Mouse (Mus musculus) heart, adult 18-20 months (tissue): Measurements from ENCODE around the gene Cfap61. TPM values are rescaled to one million over a fixed set of nuclear protein-coding genes. Genes with fewer than 3 reads are reported as not detected.

Source experiments
- DNase-seq, 2 experiments: peaks; one replicate each; pipeline ENCODE4 v3.0.0; 2021 to 2022; ENCODE audit warnings: mixed read lengths in 1 of 2
- total RNA-seq, 2 experiments: library from RNA; stranded (reverse); gene quantifications; 2 replicates each; pipeline ENCODE4 v1.2.3; 2021

The Cfap61 gene
- total RNA-seq, 2 experiments from 2014 or later, result 0.37 to 1.2 TPM

GRCm38 (mm10) chr2:146083326-146083871, 148.8 kb downstream of the Cfap61 start:
- DNase-seq, result no peak

- DNase-seq, result no peak
Measured at GRCm38 (mm10) chr2:146087411-146087810, 152.8 kb downstream of the Cfap61 start.

- no peak for DNase-seq
Measured at GRCm38 (mm10) chr2:146089157-146089692, 154.6 kb downstream of the Cfap61 start.

GRCm38 (mm10) chr2:146097532-146097931, 162.9 kb downstream of the Cfap61 start:
- no peak for DNase-seq

GRCm38 (mm10) chr2:146098853-146099717, 164.5 kb downstream of the Cfap61 start:
- DNase-seq, result peak; percentile 5 to 9

- DNase-seq, result no peak
Measured at GRCm38 (mm10) chr2:146099838-146100237, 165.3 kb downstream of the Cfap61 start.

GRCm38 (mm10) chr2:146100489-146101060, 166.0 kb downstream of the Cfap61 start:
- DNase-seq, result no peak

GRCm38 (mm10) chr2:146102600-146102999, 168.0 kb downstream of the Cfap61 start:
- no peak for DNase-seq

GRCm38 (mm10) chr2:146105341-146105740, 170.8 kb downstream of the Cfap61 start:
- DNase-seq, result no peak

- no peak for DNase-seq
Measured at GRCm38 (mm10) chr2:146107980-146108379, 173.4 kb downstream of the Cfap61 start.

GRCm38 (mm10) chr2:146109921-146110320, 175.3 kb downstream of the Cfap61 start:
- DNase-seq, result no peak

GRCm38 (mm10) chr2:146116282-146116681, 181.7 kb downstream of the Cfap61 start:
- no peak for DNase-seq

- DNase-seq, result no peak
Measured at GRCm38 (mm10) chr2:146116726-146117125, 182.1 kb downstream of the Cfap61 start.

- DNase-seq, result no peak
Measured at GRCm38 (mm10) chr2:146117191-146117914, 182.8 kb downstream of the Cfap61 start.

GRCm38 (mm10) chr2:146117915-146118403, 183.4 kb downstream of the Cfap61 start:
- DNase-seq, result no peak

GRCm38 (mm10) chr2:146121551-146121950, 187.0 kb downstream of the Cfap61 start:
- no peak for DNase-seq

GRCm38 (mm10) chr2:146125129-146125528, 190.5 kb downstream of the Cfap61 start:
- no peak for DNase-seq

- DNase-seq, result no peak
Measured at GRCm38 (mm10) chr2:146128622-146129021, 194.0 kb downstream of the Cfap61 start.

- no peak for DNase-seq
Measured at GRCm38 (mm10) chr2:146130514-146130913, 195.9 kb downstream of the Cfap61 start.

GRCm38 (mm10) chr2:146134275-146134674, 199.7 kb downstream of the Cfap61 start:
- DNase-seq, result no peak

GRCm38 (mm10) chr2:146140711-146141110, 206.1 kb downstream of the Cfap61 start:
- no peak for DNase-seq

- no peak for DNase-seq
Measured at GRCm38 (mm10) chr2:146147306-146147705, 212.7 kb downstream of the Cfap61 start.
